Mouse (Mus musculus) retina, postnatal 7 days (tissue): ENCODE measurements around the gene Asb13.

Experiments
- DNase-seq: peaks from one replicate; pipeline ENCODE4 v3.0.0-alpha.2; 2012; ENCODE audit warnings: low read depth, low spot score

Gene Asb13

DNA sequence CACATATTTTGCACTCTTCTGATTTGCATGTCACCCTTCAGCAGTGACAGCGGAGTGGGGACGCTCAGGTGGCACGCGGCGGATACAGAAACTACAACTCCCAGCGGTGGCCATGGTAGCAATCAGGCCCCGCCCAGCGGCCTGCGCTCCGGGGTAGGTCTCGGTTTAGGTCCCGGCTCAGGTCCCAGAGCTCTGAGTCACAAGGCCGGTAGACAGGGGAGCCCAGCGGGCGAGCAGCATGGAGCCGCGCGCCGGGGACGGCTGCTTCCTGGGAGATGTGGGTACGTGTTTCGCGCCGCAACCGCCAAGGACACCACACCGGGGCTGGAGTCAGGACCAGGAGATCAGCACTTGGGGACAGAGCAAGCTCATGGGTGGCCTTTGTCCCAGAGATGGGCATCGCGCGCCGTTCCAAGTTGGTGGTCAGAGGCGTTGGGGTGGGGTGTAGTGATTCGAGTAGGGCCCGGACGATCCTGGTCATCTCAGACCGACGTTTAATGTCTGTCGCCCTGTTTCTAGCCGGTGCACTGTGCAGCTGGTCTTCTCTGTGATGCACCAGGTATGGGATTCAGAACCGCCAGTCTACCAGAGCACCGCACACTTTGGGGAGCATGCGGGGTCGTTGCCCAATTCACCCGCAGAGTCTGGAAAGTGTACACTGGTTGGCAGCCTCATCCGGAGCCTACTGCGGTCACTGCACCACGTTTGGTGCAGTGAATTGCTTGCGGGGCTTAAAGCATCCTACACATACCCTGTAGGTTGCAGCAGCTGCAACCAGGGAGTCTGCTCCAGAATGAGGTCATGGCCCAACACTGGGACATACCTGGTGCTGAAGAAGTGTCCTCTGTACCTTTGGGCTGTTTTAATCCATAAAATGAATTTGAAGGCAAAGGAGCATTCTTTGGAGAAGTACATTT is at the start of gene Asb13:
Gene Asb13 (plus strand): TSS at position 138 of the 917 bp plus-strand sequence.
- DNase-seq: peak; percentile 57

DNA sequence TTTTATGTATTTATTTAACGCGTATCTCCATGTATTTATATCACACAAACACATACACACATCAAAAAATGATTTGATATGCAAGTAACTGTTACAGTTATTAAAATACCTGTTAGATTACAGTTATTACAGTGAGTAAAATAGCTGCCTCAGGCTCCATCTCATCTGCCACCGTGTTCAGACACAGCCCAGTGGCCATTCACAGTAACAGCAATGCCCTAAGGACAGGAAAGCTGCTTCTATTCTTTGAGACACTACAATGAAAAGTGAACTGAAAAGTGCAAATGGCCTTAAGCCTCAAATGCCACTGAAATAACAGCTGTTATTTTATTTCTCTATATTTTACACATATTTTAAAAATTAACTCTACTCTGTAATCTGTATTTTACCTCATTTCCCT is 43.0 kb upstream of the Asb13 start:
- no peak for DNase-seq

DNA sequence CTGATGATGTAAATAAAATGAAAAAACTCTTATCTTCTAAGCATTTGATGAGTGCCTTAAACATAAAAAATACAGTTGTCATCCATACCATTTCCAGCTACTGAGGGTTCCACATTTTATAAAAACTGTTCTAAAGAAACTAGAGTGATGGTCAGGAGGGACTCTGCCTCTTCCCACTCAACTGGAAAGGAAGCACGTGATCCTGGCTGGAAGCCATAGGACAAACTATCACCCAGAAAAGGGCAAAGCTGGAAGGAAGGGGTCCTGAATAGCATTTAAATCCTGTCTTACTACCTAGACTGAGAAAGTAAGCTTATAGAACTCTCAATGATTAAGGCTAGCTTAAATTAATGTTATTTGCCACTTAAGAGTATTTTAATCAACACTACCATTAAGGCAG is 39.5 kb upstream of the Asb13 start:
- no peak for DNase-seq

DNA sequence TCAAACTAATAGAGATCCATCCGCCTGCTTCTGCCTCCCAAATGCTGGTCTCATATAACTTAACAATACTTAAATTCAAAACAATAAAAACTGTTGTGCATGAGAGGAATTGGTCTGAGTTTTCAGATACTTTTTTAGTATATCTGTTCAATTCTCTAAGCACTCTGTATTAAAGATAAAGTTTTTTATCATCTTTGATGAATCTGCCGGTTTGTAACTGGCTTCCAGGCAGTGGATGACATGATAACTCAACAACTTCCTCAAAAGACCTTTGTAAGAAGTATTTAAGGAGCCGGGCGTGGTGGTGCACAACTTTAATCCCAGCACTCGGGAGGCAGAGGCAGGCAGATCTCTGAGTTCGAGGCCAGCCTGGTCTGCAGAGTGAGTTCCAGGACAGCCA is 37.6 kb upstream of the Asb13 start:
- DNase-seq: no peak

DNA sequence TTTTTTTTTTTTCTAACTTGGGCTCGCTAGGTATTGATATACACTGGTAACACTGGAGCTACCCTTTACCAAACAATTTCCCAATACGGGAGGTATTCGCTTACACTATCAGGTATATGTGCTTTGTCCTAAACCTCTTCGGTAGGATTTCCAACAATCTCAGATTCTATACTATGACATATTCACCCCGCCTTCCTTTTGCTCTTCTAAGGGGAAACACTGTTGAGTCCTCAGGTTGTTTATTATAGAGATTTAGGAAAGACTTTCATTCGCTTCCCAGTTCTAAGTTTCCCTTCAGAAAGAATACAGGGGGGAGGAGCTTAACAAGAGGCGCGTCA is 24.1 kb upstream of the Asb13 start:
- DNase-seq: no peak

DNA sequence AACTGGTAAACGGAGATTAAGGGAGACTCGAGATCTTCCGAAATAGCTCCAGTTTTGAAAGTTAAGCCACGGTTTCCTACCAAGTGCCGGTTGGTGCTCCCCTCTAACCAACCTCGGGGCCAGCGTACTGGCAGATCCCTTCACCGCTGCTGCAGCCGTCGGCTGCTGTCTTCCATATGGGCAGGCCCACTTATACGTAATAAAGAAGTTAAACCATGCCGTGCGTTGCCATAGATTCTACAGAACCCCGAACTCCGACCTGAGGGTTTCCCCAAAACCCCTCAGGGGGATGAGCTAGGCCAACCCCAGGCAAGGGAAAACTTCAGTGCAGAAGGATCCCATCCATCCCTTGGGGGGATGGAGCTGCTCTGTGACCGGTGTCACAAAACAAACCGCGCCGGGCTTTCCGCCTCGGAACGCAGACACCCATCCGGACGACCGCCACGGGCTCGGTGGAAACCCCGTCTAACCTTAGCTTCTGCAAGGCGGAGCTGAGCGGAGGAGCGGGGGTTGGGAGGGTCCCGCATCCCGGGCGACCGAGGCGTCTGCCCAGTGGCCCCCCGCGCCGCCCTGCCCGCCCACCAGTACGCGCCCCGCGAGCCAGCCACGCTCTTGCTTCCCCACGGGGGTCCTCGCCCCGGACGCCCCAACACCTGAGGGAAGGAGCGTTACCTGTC is 23.6 kb upstream of the Asb13 start:
- DNase-seq: peak; percentile 11

GRCm38 (mm10) chr13:3610795-3611438 is 22.9 kb upstream of the Asb13 start, which contains the start of gene Fam208b:
Gene Fam208b (minus strand): TSS chr13:3611108.
- peak; percentile 99 for DNase-seq

DNA sequence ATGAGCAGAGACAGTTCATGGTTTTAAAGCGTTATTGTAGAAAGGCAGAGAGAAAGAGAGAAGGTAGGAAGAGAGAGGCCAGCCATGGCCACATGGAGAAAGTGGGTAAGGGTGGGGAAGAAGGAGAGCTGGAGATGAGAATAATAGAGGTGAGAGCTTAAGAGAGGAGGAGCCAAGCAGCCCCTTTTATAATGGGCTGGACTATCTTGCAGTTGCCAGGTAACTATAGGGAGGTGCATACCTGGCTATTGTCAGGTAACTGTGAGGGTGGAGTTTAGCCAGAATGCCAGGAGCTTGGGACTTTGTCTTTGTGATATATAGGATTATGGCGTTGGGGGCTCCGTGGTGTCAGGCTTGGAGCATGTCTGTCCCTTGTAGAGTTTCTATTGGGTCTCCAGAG is 6.7 kb upstream of the Asb13 start:
- no peak for DNase-seq

GRCm38 (mm10) chr13:3628102-3628501 is 5.7 kb upstream of the Asb13 start:
- no peak for DNase-seq

GRCm38 (mm10) chr13:3632551-3632950 is 1.3 kb upstream of the Asb13 start:
- no peak for DNase-seq

- DNase-seq: no peak
Measured at GRCm38 (mm10) chr13:3633131-3633530, 701 bp upstream of the Asb13 start.

- DNase-seq: no peak
Measured at GRCm38 (mm10) chr13:3635076-3635475, 1.2 kb downstream of the Asb13 start.

GRCm38 (mm10) chr13:3636797-3637196 is 3.0 kb downstream of the Asb13 start:
- DNase-seq: no peak

DNA sequence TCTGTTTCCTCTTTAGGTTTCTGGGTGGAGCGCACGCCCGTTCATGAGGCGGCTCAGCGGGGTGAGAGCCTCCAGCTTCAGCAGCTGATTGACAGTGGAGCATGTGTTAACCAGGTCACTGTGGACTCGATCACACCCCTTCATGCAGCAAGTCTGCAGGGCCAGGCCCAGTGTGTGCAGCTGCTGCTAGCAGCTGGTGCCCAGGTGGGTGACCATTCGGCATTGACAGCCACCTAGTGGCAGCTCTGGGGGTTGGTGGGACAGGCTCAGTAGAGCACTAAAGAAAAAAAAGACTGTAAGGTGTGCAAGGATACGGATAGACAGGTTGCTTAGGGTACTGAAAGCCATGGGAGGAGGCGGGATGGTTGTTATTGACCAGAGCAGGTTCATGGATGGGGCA is 8.2 kb downstream of the Asb13 start:
- no peak for DNase-seq

GRCm38 (mm10) chr13:3642538-3642937 is 8.7 kb downstream of the Asb13 start:
- DNase-seq: no peak

DNA sequence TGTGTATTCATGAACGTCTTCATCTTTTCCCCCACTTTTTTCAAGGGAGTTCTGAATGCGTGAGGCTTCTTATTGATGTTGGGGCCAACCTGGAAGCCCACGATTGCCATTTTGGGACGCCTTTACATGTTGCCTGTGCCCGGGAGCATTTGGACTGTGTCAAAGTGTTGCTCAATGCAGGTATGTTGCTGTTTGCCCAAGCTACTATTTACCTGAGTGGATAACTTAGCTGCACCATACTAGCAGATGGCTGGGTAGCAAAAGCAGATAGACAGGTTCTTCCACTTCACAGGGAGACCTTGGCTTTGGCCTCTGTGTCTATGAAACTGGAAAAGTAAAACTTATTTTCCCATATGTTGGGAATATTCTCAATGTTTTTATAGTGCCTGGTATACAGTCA is 11.0 kb downstream of the Asb13 start:
- no peak for DNase-seq

DNA sequence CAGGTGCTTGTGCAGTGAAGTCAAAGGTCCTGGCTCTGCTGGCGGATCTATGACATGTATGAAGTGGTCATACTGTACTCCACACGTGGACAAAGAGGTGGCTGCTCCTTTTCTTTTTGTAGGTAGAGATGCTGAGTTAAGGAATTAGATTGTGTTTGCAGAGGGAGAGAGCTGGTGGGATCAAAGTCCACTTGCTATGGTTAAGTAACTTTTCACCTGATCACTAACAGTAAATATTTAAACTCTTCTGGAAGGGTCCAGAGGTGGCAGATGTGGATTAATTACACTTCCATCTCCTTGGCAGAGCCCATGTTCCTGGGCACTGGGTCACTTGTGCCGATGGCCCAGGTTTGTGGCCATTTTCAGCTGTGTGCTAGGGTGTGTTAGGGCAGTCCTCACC is 12.1 kb downstream of the Asb13 start:
- no peak for DNase-seq

DNA sequence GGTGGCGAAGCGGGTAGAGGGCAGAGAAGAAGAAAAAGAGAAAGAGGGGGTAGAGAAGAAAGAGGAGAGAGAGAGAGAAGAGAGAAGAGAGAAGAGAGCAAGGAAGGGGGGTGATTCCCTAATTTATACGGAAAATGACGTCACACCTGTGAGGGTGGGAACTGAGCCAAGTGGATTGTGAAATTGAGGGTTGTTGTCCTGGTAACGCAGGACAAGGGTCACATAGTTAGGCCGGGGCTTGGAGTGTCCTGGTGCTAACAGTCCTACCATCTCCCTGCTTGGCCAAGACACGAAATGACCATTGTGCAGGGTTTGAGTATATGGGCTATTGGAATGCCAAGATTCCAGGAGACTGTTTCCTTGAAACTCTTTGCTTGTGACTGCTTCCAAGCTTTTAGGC is 12.7 kb downstream of the Asb13 start:
- no peak for DNase-seq

GRCm38 (mm10) chr13:3650569-3650968 is 16.7 kb downstream of the Asb13 start:
- no peak for DNase-seq

GRCm38 (mm10) chr13:3654432-3654831 is 20.6 kb downstream of the Asb13 start:
- no peak for DNase-seq

GRCm38 (mm10) chr13:3659163-3660160 is 25.6 kb downstream of the Asb13 start:
- DNase-seq: no peak
